Mouse (Mus musculus): ENCODE data around the gene Rpl27. TPM values are rescaled to one million over a fixed set of nuclear protein-coding genes. Genes with fewer than 3 reads are reported as not detected.

Rpl27 gene
- polyA plus RNA-seq, 1 experiment from 2014 or later, result 421 TPM

DNA sequence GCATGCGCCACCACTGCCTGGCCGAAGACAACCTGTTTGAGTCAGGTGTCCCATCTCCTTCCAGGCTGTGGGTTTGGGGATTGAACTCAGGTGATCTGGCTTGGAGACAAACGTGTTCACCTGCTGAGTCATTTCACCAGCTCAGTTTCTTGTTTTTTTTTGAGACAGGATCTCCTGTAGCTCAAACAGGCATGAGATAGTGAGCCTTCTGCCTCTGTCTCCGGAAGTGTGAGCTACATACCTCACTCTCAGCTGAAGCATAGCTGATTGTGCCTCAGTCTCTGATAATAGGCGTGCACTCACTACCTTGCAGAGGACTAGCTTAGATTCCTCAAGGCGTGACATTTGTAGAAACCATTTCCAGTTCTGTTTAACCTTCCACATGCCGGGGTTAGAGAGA, 42.7 kb downstream of the Rpl27 start:
- H3K9me3 ChIP-seq (ENCODE audit: low read depth, low read length), result no peaks in the 10 kb centered on the region
- no peak for TF ChIP-seq CTCF (IDR thresholded peaks at IDR 0.05; ENCODE audit: low read depth)
- peaks cover 26% of the 10 kb centered on the region for H3K36me3 ChIP-seq (ENCODE audit: insufficient read depth)
- H3K4me1 ChIP-seq (ENCODE audit: insufficient read depth), result no peaks in the 10 kb centered on the region
- H3K27me3 ChIP-seq (ENCODE audit: insufficient read depth, low read length), result no peaks in the 10 kb centered on the region
- no peak overlapping the region for H3K4me3 ChIP-seq (ENCODE audit: low read depth, low read length)
- ATAC-seq (ENCODE audit: insufficient read depth), result no peak
- no peak overlapping the region for H3K27ac ChIP-seq (ENCODE audit: low read depth)
- H3K9ac ChIP-seq, result no peak overlapping the region
- DNase-seq, result no peak
- 74% methylated on average over 7 of the region's 7 CpGs for WGBS
- H3K4me2 ChIP-seq, result no peak overlapping the region

DNA sequence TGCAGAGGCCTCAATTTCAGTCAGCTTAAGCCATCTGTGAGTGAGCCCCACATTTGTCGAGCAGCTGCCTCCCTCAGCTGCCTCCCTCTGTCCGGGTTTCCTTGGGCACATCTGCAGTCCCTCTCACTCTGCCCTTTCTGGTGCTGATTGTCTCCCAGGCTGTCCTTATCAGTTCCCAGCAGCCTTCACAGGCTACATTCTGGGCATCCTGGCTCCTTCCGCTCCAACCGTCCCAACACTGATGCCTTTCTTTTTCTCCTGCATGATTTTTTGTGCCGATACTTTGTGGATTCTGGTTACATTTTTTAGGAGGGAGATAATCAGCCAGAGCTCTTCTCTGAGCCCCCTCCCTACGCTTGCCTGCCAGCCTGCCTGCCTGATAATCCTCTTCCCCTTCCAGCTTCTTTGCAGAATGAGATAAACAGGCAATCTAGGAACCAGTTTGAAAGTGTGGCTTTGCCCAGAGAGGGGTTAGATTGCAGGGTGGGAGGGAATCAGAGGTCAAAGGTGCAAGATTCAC, 43.5 kb downstream of the Rpl27 start:
- H3K9ac ChIP-seq, result no peak overlapping the region
- no peaks in the 10 kb centered on the region for H3K9me3 ChIP-seq (ENCODE audit: low read depth, low read length)
- DNase-seq (no peak), ATAC-seq (ENCODE audit: insufficient read depth) (no peak)
- no peak overlapping the region for H3K27ac ChIP-seq (ENCODE audit: low read depth)
- 34% methylated on average over 6 of the region's 6 CpGs for WGBS
- H3K4me1 ChIP-seq (ENCODE audit: insufficient read depth), result no peaks in the 10 kb centered on the region
- no peak overlapping the region for H3K4me2 ChIP-seq
- TF ChIP-seq CTCF (IDR thresholded peaks at IDR 0.05; ENCODE audit: low read depth), result no peak
- H3K27me3 ChIP-seq (ENCODE audit: insufficient read depth, low read length), result no peaks in the 10 kb centered on the region
- H3K4me3 ChIP-seq (ENCODE audit: low read depth, low read length), result no peak overlapping the region
- peaks cover 34% of the 10 kb centered on the region for H3K36me3 ChIP-seq (ENCODE audit: insufficient read depth)

DNA sequence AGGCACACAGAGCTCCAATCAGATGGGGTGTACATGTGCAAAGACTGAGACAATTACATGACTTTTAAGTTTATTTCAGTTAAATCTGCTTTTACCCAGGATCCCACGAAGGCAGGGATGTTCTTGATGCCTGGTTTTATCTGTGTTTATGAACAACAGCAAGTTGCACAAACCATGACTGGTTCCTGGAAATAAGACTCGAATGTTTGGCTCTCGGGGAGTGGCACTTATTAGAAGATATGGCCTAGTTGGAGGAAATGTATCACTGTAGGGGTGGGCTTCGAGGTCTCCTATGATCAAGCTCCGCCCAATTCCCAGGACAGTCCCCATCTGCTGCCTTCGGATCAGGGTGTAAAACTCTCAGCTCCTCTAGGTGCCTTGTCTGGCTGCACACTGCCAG, 44.0 kb downstream of the Rpl27 start:
- no peak overlapping the region for H3K4me3 ChIP-seq (ENCODE audit: low read depth, low read length)
- peaks cover 35% of the 10 kb centered on the region for H3K36me3 ChIP-seq (ENCODE audit: insufficient read depth)
- H3K4me1 ChIP-seq (ENCODE audit: insufficient read depth), result no peaks in the 10 kb centered on the region
- WGBS, result 62% methylated on average over 6 of the region's 6 CpGs
- DNase-seq (no peak), ATAC-seq (ENCODE audit: insufficient read depth) (no peak)
- H3K27ac ChIP-seq (ENCODE audit: low read depth), result no peak overlapping the region
- no peaks in the 10 kb centered on the region for H3K9me3 ChIP-seq (ENCODE audit: low read depth, low read length)
- no peak for TF ChIP-seq CTCF (IDR thresholded peaks at IDR 0.05; ENCODE audit: low read depth)
- H3K4me2 ChIP-seq, result no peak overlapping the region
- H3K9ac ChIP-seq, result no peak overlapping the region
- no peaks in the 10 kb centered on the region for H3K27me3 ChIP-seq (ENCODE audit: insufficient read depth, low read length)

Small RNAs within 50 kb of the gene (microRNA-seq; reads per million reads assigned to microRNA genes)
- not detected for gene Mir6929 (ENCODE audit: borderline number of aligned reads)

Other genes with a start within 250 kb of the Rpl27 start
- gene Ezh1, start 215.8 kb upstream of the Rpl27 start, polyA plus RNA-seq (2014; fragmentation: Nextera tagmentation; extraction: Ambion mirVana), result 17.4 and 18.9 TPM in 2 replicates
- gene Ramp2, start 196.3 kb upstream of the Rpl27 start, polyA plus RNA-seq (2014; fragmentation: Nextera tagmentation; extraction: Ambion mirVana), result 271 and 276 TPM in 2 replicates
- gene Vps25, start 188.6 kb upstream of the Rpl27 start, polyA plus RNA-seq (2014; fragmentation: Nextera tagmentation; extraction: Ambion mirVana), result 132 and 139 TPM in 2 replicates
- 5.3 and 5.8 TPM in 2 replicates for gene Wnk4, start 181.7 kb upstream of the Rpl27 start, polyA plus RNA-seq (2014; fragmentation: Nextera tagmentation; extraction: Ambion mirVana)
- 1.0 and 1.9 TPM in 2 replicates for gene Cntd1, start 163.3 kb upstream of the Rpl27 start, polyA plus RNA-seq (2014; fragmentation: Nextera tagmentation; extraction: Ambion mirVana)
- 190 and 197 TPM in 2 replicates for gene Coa3, start 163.2 kb upstream of the Rpl27 start, polyA plus RNA-seq (2014; fragmentation: Nextera tagmentation; extraction: Ambion mirVana)
- 149 and 154 TPM in 2 replicates for gene Becn1, start 140.0 kb upstream of the Rpl27 start, polyA plus RNA-seq (2014; fragmentation: Nextera tagmentation; extraction: Ambion mirVana)
- 118 and 123 TPM in 2 replicates for gene Psme3, start 126.1 kb upstream of the Rpl27 start, polyA plus RNA-seq (2014; fragmentation: Nextera tagmentation; extraction: Ambion mirVana)
- 1.5 TPM in 2 replicates for gene Aoc2, start 117.2 kb upstream of the Rpl27 start, polyA plus RNA-seq (2014; fragmentation: Nextera tagmentation; extraction: Ambion mirVana)
- gene Aoc3, start 111.7 kb upstream of the Rpl27 start, polyA plus RNA-seq (2014; fragmentation: Nextera tagmentation; extraction: Ambion mirVana), result 0.62 and 0.83 TPM in 2 replicates
- gene G6pc, start 74.7 kb upstream of the Rpl27 start, polyA plus RNA-seq (2014; fragmentation: Nextera tagmentation; extraction: Ambion mirVana), result not detected in 2 replicates
- 85.4 and 93.3 TPM in 2 replicates for gene Aarsd1, start 24.7 kb upstream of the Rpl27 start, polyA plus RNA-seq (2014; fragmentation: Nextera tagmentation; extraction: Ambion mirVana)
- 11.0 and 12.2 TPM in 2 replicates for gene Gm27029, start 17.5 kb upstream of the Rpl27 start, polyA plus RNA-seq (2014; fragmentation: Nextera tagmentation; extraction: Ambion mirVana)
- gene Rundc1, start 17.2 kb upstream of the Rpl27 start, polyA plus RNA-seq (2014; fragmentation: Nextera tagmentation; extraction: Ambion mirVana), result 16.6 and 17.4 TPM in 2 replicates
- 9.3 and 11.5 TPM in 2 replicates for gene Ptges3l, start 17.0 kb upstream of the Rpl27 start, polyA plus RNA-seq (2014; fragmentation: Nextera tagmentation; extraction: Ambion mirVana)
- gene Ifi35, start 6.1 kb downstream of the Rpl27 start, polyA plus RNA-seq (2014; fragmentation: Nextera tagmentation; extraction: Ambion mirVana), result 11.4 and 12.1 TPM in 2 replicates
- gene Rnd2, start 22.7 kb downstream of the Rpl27 start, polyA plus RNA-seq (2014; fragmentation: Nextera tagmentation; extraction: Ambion mirVana), result 4.7 and 5.6 TPM in 2 replicates
- 36.3 and 38.2 TPM in 2 replicates for gene Vat1, start 23.9 kb downstream of the Rpl27 start, polyA plus RNA-seq (2014; fragmentation: Nextera tagmentation; extraction: Ambion mirVana)
- 20.9 and 21.0 TPM in 2 replicates for gene Brca1, start 109.7 kb downstream of the Rpl27 start, polyA plus RNA-seq (2014; fragmentation: Nextera tagmentation; extraction: Ambion mirVana)
- 59.2 and 62.4 TPM in 2 replicates for gene Nbr1, start 109.9 kb downstream of the Rpl27 start, polyA plus RNA-seq (2014; fragmentation: Nextera tagmentation; extraction: Ambion mirVana)
- 3.3 and 5.2 TPM in 2 replicates for gene Tmem106a, start 139.9 kb downstream of the Rpl27 start, polyA plus RNA-seq (2014; fragmentation: Nextera tagmentation; extraction: Ambion mirVana)
- not detected in 2 replicates for gene Gm11634, start 157.0 kb downstream of the Rpl27 start, polyA plus RNA-seq (2014; fragmentation: Nextera tagmentation; extraction: Ambion mirVana)
- 33.1 and 33.4 TPM in 2 replicates for gene Rdm1, start 184.9 kb downstream of the Rpl27 start, polyA plus RNA-seq (2014; fragmentation: Nextera tagmentation; extraction: Ambion mirVana)
- 2.1 and 2.8 TPM in 2 replicates for gene Arl4d, start 223.2 kb downstream of the Rpl27 start, polyA plus RNA-seq (2014; fragmentation: Nextera tagmentation; extraction: Ambion mirVana)

Measured in lung, embryonic 14.5 days (tissue).